Mouse (Mus musculus) lung, postnatal 0 days (tissue): ENCODE data around the gene Qpctl. TPM values are rescaled to one million over a fixed set of nuclear protein-coding genes. Genes with fewer than 3 reads are reported as not detected.

Source experiments
- ATAC-seq: fragments of 200-750 bp; cut with Nextera tagmentation; 2 replicates; pipeline ENCODE4 v1.8.0; 2017; ENCODE audit warnings: moderate library complexity
- DNase-seq: peaks from one replicate; pipeline ENCODE4 v3.0.0-alpha.2; 2016; ENCODE audit warnings: low spot score
- H3K27ac ChIP-seq: fragments of 300-500 bp; sonication (generic); 2 replicates; pipeline ENCODE4 v1.5.1; 2014; ENCODE audit warnings: antibody characterized with exemption, mild to moderate bottlenecking, low read length, mixed read lengths
- H3K27me3 ChIP-seq: fragments of 300-500 bp; sonication (generic); replicated peaks from 2 replicates; pipeline ENCODE4 v1.6.1; 2014; ENCODE audit warnings: low read length, mixed read lengths; ENCODE audit not compliant: insufficient read depth
- H3K36me3 ChIP-seq: fragments of 300-500 bp; sonication (generic); 2 replicates; pipeline ENCODE4 v1.6.1; 2014; ENCODE audit warnings: low read length, mixed read lengths; ENCODE audit not compliant: insufficient read depth
- H3K4me1 ChIP-seq: fragments of 300-500 bp; sonication (generic); 2 replicates; pipeline ENCODE4 v1.6.1; 2014; ENCODE audit warnings: antibody characterized with exemption, low read depth, low read length, mixed read lengths; ENCODE audit not compliant: insufficient read depth
- H3K4me2 ChIP-seq: fragments of 300-500 bp; sonication (generic); replicated peaks from 2 replicates; pipeline ENCODE4 v1.6.1; 2014; ENCODE audit warnings: low read depth, mild to moderate bottlenecking, low read length, moderate library complexity, mixed read lengths
- H3K4me3 ChIP-seq: fragments of 300-500 bp; sonication (generic); 2 replicates; pipeline ENCODE4 v1.5.1; 2014; ENCODE audit warnings: low read depth, low read length
- H3K9ac ChIP-seq: fragments of 300-500 bp; sonication (generic); replicated peaks from 2 replicates; pipeline ENCODE4 v1.6.1; 2014; ENCODE audit warnings: low read depth, mild to moderate bottlenecking
- H3K9me3 ChIP-seq: fragments of 300-500 bp; sonication (generic); 2 replicates; pipeline ENCODE4 v1.6.1; 2016; ENCODE audit warnings: low read length, mixed read lengths
- CTCF ChIP-seq: IDR thresholded peaks from 2 replicates; pipeline ENCODE4 v1.5.1; 2016; ENCODE audit warnings: antibody characterized with exemption, mild to moderate bottlenecking
- EP300 ChIP-seq: IDR thresholded peaks from 2 replicates; pipeline ENCODE4 v1.6.1; 2016; ENCODE audit warnings: antibody characterized with exemption, mild to moderate bottlenecking, control low read depth
- WGBS: fragments of 180-500 bp; shearing (Covaris S2); extraction: QIAGEN DNeasy Blood & Tissue Kit; methylation state at CpG from one replicate; pipeline ENCODE4 v1.1.7; 2014; 5-methylcytosine and 5-hydroxymethylcytosine counted together
- polyA plus RNA-seq: library from polyadenylated mRNA; unstranded; fragments of >200 nt; fragmentation: Nextera tagmentation; extraction: Ambion mirVana; gene quantifications from 2 replicates; pipeline ENCODE4 v1.2.1, GENCODE M21; 2015

Gene Qpctl
- polyA plus RNA-seq, 1 experiment from 2014 or later, result 14.1 TPM

DNA sequence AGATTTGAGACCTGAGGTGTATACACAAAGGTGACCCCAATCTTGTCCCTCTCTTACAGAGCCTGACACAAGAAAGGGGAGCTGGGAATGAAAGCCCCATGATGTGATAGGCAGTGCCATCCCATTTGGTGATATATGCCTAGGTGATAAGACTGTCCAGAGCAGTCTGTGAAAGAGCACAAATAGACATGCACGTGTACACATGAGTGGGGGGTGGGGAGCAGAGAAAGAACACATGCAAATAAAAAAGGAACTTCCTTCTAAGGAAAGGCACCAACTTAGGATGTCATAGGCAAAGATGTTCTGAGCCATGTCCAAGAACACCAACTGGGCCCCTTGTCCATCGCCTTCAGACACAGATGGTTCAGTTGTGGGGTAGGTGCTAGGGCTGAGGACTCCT lies 44.6 kb downstream of the Qpctl start:
- no peak for DNase-seq
- 74% methylated on average over 2 of the region's 2 CpGs for WGBS
- no peak for ATAC-seq
- no peak overlapping the region for H3K4me3 ChIP-seq
- TF ChIP-seq EP300 (no peak), CTCF (no peak)
- no peak overlapping the region for H3K9ac ChIP-seq
- H3K4me1 ChIP-seq, result no peaks in the 10 kb centered on the region
- no peaks in the 10 kb centered on the region for H3K9me3 ChIP-seq
- no peaks in the 10 kb centered on the region for H3K27me3 ChIP-seq
- H3K36me3 ChIP-seq, result no peaks in the 10 kb centered on the region
- no peak overlapping the region for H3K27ac ChIP-seq
- no peak overlapping the region for H3K4me2 ChIP-seq

- no peaks in the 10 kb centered on the region for H3K36me3 ChIP-seq
- no peaks in the 10 kb centered on the region for H3K9me3 ChIP-seq
- no peak for ATAC-seq
- H3K9ac ChIP-seq, result no peak overlapping the region
- H3K4me2 ChIP-seq, result no peak overlapping the region
- no peak overlapping the region for H3K27ac ChIP-seq
- no peaks in the 10 kb centered on the region for H3K4me1 ChIP-seq
- TF ChIP-seq CTCF (no peak), EP300 (no peak)
- no peak for DNase-seq
- no peak overlapping the region for H3K4me3 ChIP-seq
- H3K27me3 ChIP-seq, result no peaks in the 10 kb centered on the region
These were observed 45.4 kb downstream of the Qpctl start for GRCm38 (mm10) chr7:19103741-19104140.

DNA sequence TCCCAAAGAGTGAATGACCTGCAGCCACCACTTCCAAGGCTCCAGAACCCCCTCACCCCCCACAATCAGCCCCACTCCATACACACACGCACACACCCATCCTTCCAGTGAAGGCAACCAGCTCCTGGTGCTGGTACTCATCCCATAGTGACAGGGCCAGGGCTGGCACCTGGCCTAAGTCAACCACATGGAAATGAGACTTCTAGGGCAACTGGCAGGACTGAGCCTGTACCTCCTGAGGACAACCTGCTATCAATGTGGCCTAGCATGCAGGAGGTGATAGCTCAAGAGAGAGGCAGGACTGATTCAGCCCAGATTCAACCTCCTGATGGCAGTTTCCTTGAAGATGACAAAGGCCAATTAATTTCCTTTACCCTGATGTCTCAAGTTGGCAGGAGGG lies 48.8 kb downstream of the Qpctl start:
- WGBS, result 67% methylated on average over 1 of the region's 1 CpGs
- H3K9me3 ChIP-seq, result no peaks in the 10 kb centered on the region
- no peak overlapping the region for H3K4me2 ChIP-seq
- H3K9ac ChIP-seq, result no peak overlapping the region
- H3K27ac ChIP-seq, result no peak overlapping the region
- no peak for TF ChIP-seq EP300
- no peak for TF ChIP-seq CTCF
- no peaks in the 10 kb centered on the region for H3K27me3 ChIP-seq
- DNase-seq (no peak), ATAC-seq (no peak)
- no peaks in the 10 kb centered on the region for H3K36me3 ChIP-seq
- H3K4me3 ChIP-seq, result no peak overlapping the region
- peaks cover 11% of the 10 kb centered on the region for H3K4me1 ChIP-seq

DNA sequence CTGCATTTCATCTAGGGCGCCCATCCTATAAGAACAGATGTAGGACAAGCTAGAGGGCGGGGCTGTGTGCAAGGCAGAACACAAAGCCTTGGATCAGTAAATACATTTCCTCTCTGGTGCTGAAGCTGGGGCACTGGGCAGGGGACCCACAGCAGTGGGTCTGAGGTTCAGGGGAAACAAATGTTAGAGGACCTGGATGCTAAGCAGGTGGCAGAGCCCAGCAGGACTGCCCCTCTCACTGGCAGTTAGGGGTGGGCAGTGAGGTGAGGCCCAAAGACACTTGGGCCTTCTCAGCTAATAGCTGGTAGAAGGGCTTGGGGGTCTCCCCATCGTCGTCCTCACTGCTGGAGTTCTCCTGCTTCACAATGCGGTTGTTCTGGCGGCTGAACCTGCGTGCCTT lies 50.3 kb downstream of the Qpctl start:
- Histone ChIP-seq H3K4me1 (peaks cover 11% of the 10 kb centered on the region), H3K27me3 (no peaks in the 10 kb centered on the region), H3K9ac (no peak overlapping the region), H3K36me3 (no peaks in the 10 kb centered on the region), H3K27ac (no peak overlapping the region), H3K4me3 (no peak overlapping the region), H3K9me3 (no peaks in the 10 kb centered on the region), H3K4me2 (no peak overlapping the region)
- 68% methylated on average over 7 of the region's 7 CpGs for WGBS
- ATAC-seq, result no peak
- TF ChIP-seq CTCF (no peak), EP300 (no peak)
- DNase-seq, result no peak

DNA sequence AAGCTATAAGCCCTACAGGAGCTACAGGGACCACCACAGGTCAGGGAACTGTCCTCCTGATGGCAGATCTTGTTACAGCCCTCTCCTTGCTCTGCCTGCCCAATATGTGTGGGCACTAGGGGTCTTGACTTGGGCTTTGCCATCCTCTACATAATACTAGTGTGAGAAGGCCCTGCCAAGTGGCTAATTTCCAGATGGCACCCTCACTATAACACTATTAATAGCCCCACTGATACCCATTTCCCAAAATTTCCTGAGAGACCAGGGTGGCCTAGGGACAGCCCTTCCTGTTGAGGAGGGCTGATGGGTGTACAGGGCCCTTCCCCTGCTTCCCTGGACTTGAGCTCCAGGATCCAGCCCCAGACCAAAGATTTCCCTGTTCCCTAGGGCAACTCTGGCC lies 51.2 kb downstream of the Qpctl start:
- Histone ChIP-seq H3K27me3 (no peaks in the 10 kb centered on the region), H3K36me3 (no peaks in the 10 kb centered on the region), H3K9me3 (no peaks in the 10 kb centered on the region), H3K27ac (no peak overlapping the region), H3K9ac (no peak overlapping the region), H3K4me2 (no peak overlapping the region), H3K4me1 (peaks cover 12% of the 10 kb centered on the region), H3K4me3 (no peak overlapping the region)
- TF ChIP-seq CTCF (no peak), EP300 (no peak)
- ATAC-seq (no peak), DNase-seq (no peak)

GRCm38 (mm10) chr7:19097217-19097616 lies 51.9 kb downstream of the Qpctl start:
- H3K27ac ChIP-seq, result no peak overlapping the region
- no peaks in the 10 kb centered on the region for H3K9me3 ChIP-seq
- no peaks in the 10 kb centered on the region for H3K36me3 ChIP-seq
- H3K4me2 ChIP-seq, result no peak overlapping the region
- 63% methylated on average over 2 of the region's 2 CpGs for WGBS
- TF ChIP-seq CTCF (no peak), EP300 (no peak)
- H3K27me3 ChIP-seq, result no peaks in the 10 kb centered on the region
- H3K4me1 ChIP-seq, result peaks cover 14% of the 10 kb centered on the region
- no peak for DNase-seq
- no peak for ATAC-seq
- H3K4me3 ChIP-seq, result no peak overlapping the region
- H3K9ac ChIP-seq, result no peak overlapping the region

DNA sequence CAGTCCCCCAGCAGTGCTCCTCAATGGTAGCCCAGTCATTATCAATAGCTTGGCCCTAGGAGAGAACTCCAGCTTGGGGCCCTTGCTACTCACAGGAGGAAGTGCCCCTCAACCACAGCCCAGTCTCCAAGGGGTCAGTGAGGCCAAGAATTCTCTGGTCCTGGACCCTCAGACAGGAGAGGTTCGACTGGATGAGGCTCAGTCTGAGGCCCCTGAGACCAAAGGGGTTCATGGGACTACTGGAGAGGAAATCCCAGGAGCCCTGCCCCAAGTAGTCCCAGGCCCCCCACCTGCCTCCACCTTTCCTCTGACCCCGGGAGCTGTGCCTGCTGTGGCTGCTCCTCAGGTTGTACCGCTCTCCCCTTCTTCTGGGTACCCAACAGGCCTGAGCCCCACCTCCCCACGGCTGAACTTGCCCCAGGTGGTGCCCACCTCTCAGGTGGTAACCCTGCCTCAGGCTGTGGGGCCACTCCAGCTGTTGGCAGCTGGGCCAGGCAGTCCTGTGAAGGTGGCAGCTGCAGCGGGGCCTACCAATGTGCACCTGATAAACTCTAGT lies 52.6 kb downstream of the Qpctl start:
- no peak overlapping the region for H3K4me3 ChIP-seq
- DNase-seq, result no peak
- no peaks in the 10 kb centered on the region for H3K27me3 ChIP-seq
- peak overlapping the region; percentile 93 for H3K4me2 ChIP-seq
- no peak for TF ChIP-seq CTCF
- TF ChIP-seq EP300, result no peak
- no peak overlapping the region for H3K27ac ChIP-seq
- 66% methylated on average over 5 of the region's 5 CpGs for WGBS
- H3K9ac ChIP-seq, result no peak overlapping the region
- no peak for ATAC-seq
- H3K36me3 ChIP-seq, result no peaks in the 10 kb centered on the region
- peaks cover 14% of the 10 kb centered on the region for H3K4me1 ChIP-seq
- H3K9me3 ChIP-seq, result no peaks in the 10 kb centered on the region
